Mouse (Mus musculus): ENCODE measurements around the gene Ankrd34a. TPM values are rescaled to one million over a fixed set of nuclear protein-coding genes. Genes with fewer than 3 reads are reported as not detected.

Ankrd34a gene
- polyA plus RNA-seq, 1 experiment from 2014 or later, result 2.3 TPM

GRCm38 (mm10) chr3:96632058-96632457 is 35.6 kb downstream of the Ankrd34a start:
- peaks cover 28% of the 10 kb centered on the region for H3K36me3 ChIP-seq (ENCODE audit: control insufficient read depth, insufficient read depth, low read length)
- H3K9ac ChIP-seq (ENCODE audit: low read length), result no peak overlapping the region
- no peak overlapping the region for H3K4me2 ChIP-seq (ENCODE audit: low read length)
- ATAC-seq (replicated peaks; ENCODE audit: low FRiP score, low TSS enrichment, low read depth) (no peak), DNase-seq (ENCODE audit: low spot score) (no peak)
- no peaks in the 10 kb centered on the region for H3K9me3 ChIP-seq (ENCODE audit: control insufficient read depth, low read length)
- H3K27me3 ChIP-seq (replicated peaks; ENCODE audit: control insufficient read depth, insufficient read depth, low read length), result no peaks in the 10 kb centered on the region
- no peak overlapping the region for H3K27ac ChIP-seq (ENCODE audit: low read depth)
- H3K4me3 ChIP-seq (ENCODE audit: low read depth, low read length), result no peak overlapping the region
- H3K4me1 ChIP-seq (replicated peaks; ENCODE audit: control insufficient read depth, insufficient read depth, low read length), result peaks cover 13% of the 10 kb centered on the region

- WGBS, result 62% methylated on average over 1 of the region's 1 CpGs
- Histone ChIP-seq H3K4me2 (ENCODE audit: low read length) (no peak overlapping the region), H3K4me1 (replicated peaks; ENCODE audit: control insufficient read depth, insufficient read depth, low read length) (peaks cover 11% of the 10 kb centered on the region), H3K27ac (ENCODE audit: low read depth) (no peak overlapping the region), H3K9ac (ENCODE audit: low read length) (no peak overlapping the region), H3K27me3 (replicated peaks; ENCODE audit: control insufficient read depth, insufficient read depth, low read length) (no peaks in the 10 kb centered on the region), H3K4me3 (ENCODE audit: low read depth, low read length) (no peak overlapping the region), H3K36me3 (ENCODE audit: control insufficient read depth, insufficient read depth, low read length) (peaks cover 38% of the 10 kb centered on the region), H3K9me3 (ENCODE audit: control insufficient read depth, low read length) (no peaks in the 10 kb centered on the region)
- no peak for DNase-seq (ENCODE audit: low spot score)
- no peak for ATAC-seq (replicated peaks; ENCODE audit: low FRiP score, low TSS enrichment, low read depth)
Measured at GRCm38 (mm10) chr3:96634015-96634414, 37.6 kb downstream of the Ankrd34a start.

- H3K4me2 ChIP-seq (ENCODE audit: low read length), result peak within 1 kb of the TSS; percentile 70
- WGBS, result 2% methylated on average over 60 of the region's 60 CpGs
- peak within 1 kb of the TSS; percentile 73 for H3K27ac ChIP-seq (ENCODE audit: low read depth)
- DNase-seq (ENCODE audit: low spot score) (peak; percentile 92), ATAC-seq (replicated peaks; ENCODE audit: low FRiP score, low TSS enrichment, low read depth) (peak; percentile 84)
- H3K4me3 ChIP-seq (ENCODE audit: low read depth, low read length), result peak within 1 kb of the TSS; percentile 96
- peaks cover 10% of the 10 kb centered on the region for H3K4me1 ChIP-seq (replicated peaks; ENCODE audit: control insufficient read depth, insufficient read depth, low read length)
- peaks cover 50% of the 10 kb centered on the region for H3K36me3 ChIP-seq (ENCODE audit: control insufficient read depth, insufficient read depth, low read length)
- H3K9ac ChIP-seq (ENCODE audit: low read length), result peak within 1 kb of the TSS; percentile 90
- no peaks in the 10 kb centered on the region for H3K27me3 ChIP-seq (replicated peaks; ENCODE audit: control insufficient read depth, insufficient read depth, low read length)
- H3K9me3 ChIP-seq (ENCODE audit: control insufficient read depth, low read length), result no peaks in the 10 kb centered on the region
Measured at GRCm38 (mm10) chr3:96634928-96635879, 38.8 kb downstream of the Ankrd34a start, which contains the start of the genes Pex11b and Gm42957. Gene Pex11b (plus strand): TSS chr3:96635376. Gene Gm42957 (plus strand): TSS chr3:96635474.

GRCm38 (mm10) chr3:96635906-96636305 is 39.5 kb downstream of the Ankrd34a start:
- H3K36me3 ChIP-seq (ENCODE audit: control insufficient read depth, insufficient read depth, low read length), result peaks cover 53% of the 10 kb centered on the region
- DNase-seq (ENCODE audit: low spot score) (peak; percentile 57), ATAC-seq (replicated peaks; ENCODE audit: low FRiP score, low TSS enrichment, low read depth) (no peak; the same call in 1 of the 2 replicates)
- H3K9me3 ChIP-seq (ENCODE audit: control insufficient read depth, low read length), result no peaks in the 10 kb centered on the region
- H3K9ac ChIP-seq (ENCODE audit: low read length), result peak overlapping the region; percentile 90
- H3K27me3 ChIP-seq (replicated peaks; ENCODE audit: control insufficient read depth, insufficient read depth, low read length), result no peaks in the 10 kb centered on the region
- WGBS, result 8% methylated on average over 15 of the region's 15 CpGs
- H3K4me2 ChIP-seq (ENCODE audit: low read length), result peak overlapping the region; percentile 70
- peak overlapping the region; percentile 96 for H3K4me3 ChIP-seq (ENCODE audit: low read depth, low read length)
- H3K27ac ChIP-seq (ENCODE audit: low read depth), result peak overlapping the region; percentile 73
- peaks cover 6% of the 10 kb centered on the region for H3K4me1 ChIP-seq (replicated peaks; ENCODE audit: control insufficient read depth, insufficient read depth, low read length)

GRCm38 (mm10) chr3:96636448-96636847 is 40.0 kb downstream of the Ankrd34a start:
- DNase-seq (ENCODE audit: low spot score) (no peak), ATAC-seq (replicated peaks; ENCODE audit: low FRiP score, low TSS enrichment, low read depth) (no peak)
- no peaks in the 10 kb centered on the region for H3K27me3 ChIP-seq (replicated peaks; ENCODE audit: control insufficient read depth, insufficient read depth, low read length)
- peaks cover 52% of the 10 kb centered on the region for H3K36me3 ChIP-seq (ENCODE audit: control insufficient read depth, insufficient read depth, low read length)
- WGBS, result 70% methylated on average over 11 of the region's 11 CpGs
- peak overlapping the region; percentile 70 for H3K4me2 ChIP-seq (ENCODE audit: low read length)
- H3K4me3 ChIP-seq (ENCODE audit: low read depth, low read length), result peak overlapping the region; percentile 96
- H3K27ac ChIP-seq (ENCODE audit: low read depth), result no peak overlapping the region
- H3K4me1 ChIP-seq (replicated peaks; ENCODE audit: control insufficient read depth, insufficient read depth, low read length), result peaks cover 3% of the 10 kb centered on the region; the same call in 1 of the 2 replicates
- H3K9me3 ChIP-seq (ENCODE audit: control insufficient read depth, low read length), result no peaks in the 10 kb centered on the region
- H3K9ac ChIP-seq (ENCODE audit: low read length), result peak overlapping the region; percentile 90

- Histone ChIP-seq H3K27me3 (replicated peaks; ENCODE audit: control insufficient read depth, insufficient read depth, low read length) (no peaks in the 10 kb centered on the region), H3K36me3 (ENCODE audit: control insufficient read depth, insufficient read depth, low read length) (peaks cover 52% of the 10 kb centered on the region)
- peak; percentile 66 for DNase-seq (ENCODE audit: low spot score)
Measured at GRCm38 (mm10) chr3:96639219-96639618, 42.8 kb downstream of the Ankrd34a start.

GRCm38 (mm10) chr3:96645018-96645649 is 48.7 kb downstream of the Ankrd34a start, which contains the start of gene Itga10:
Gene Itga10 (plus strand): TSS chr3:96645584.
- Histone ChIP-seq H3K9me3 (ENCODE audit: control insufficient read depth, low read length) (no peaks in the 10 kb centered on the region), H3K4me2 (ENCODE audit: low read length) (no peak within 1 kb of the TSS), H3K9ac (ENCODE audit: low read length) (no peak within 1 kb of the TSS), H3K4me3 (ENCODE audit: low read depth, low read length) (no peak within 1 kb of the TSS), H3K36me3 (ENCODE audit: control insufficient read depth, insufficient read depth, low read length) (peaks cover 36% of the 10 kb centered on the region), H3K27ac (ENCODE audit: low read depth) (no peak within 1 kb of the TSS), H3K4me1 (replicated peaks; ENCODE audit: control insufficient read depth, insufficient read depth, low read length) (no peaks in the 10 kb centered on the region), H3K27me3 (replicated peaks; ENCODE audit: control insufficient read depth, insufficient read depth, low read length) (no peaks in the 10 kb centered on the region)
- DNase-seq (ENCODE audit: low spot score) (peak; percentile 57), ATAC-seq (replicated peaks; ENCODE audit: low FRiP score, low TSS enrichment, low read depth) (0 out of 2 replicates have a peak, but pooled peaks have one; percentile 32)
- 68% methylated on average over 7 of the region's 7 CpGs for WGBS

More at GRCm38 (mm10) chr3:96639219-96639618, 42.8 kb downstream of the Ankrd34a start:
- no peaks in the 10 kb centered on the region for H3K9me3 ChIP-seq (ENCODE audit: control insufficient read depth, low read length)
- peaks cover 3% of the 10 kb centered on the region; the same call in 1 of the 2 replicates for H3K4me1 ChIP-seq (replicated peaks; ENCODE audit: control insufficient read depth, insufficient read depth, low read length)
- no peak overlapping the region for H3K9ac ChIP-seq (ENCODE audit: low read length)
- no peak for ATAC-seq (replicated peaks; ENCODE audit: low FRiP score, low TSS enrichment, low read depth)
- no peak overlapping the region for H3K27ac ChIP-seq (ENCODE audit: low read depth)
- H3K4me2 ChIP-seq (ENCODE audit: low read length), result no peak overlapping the region
- no peak overlapping the region for H3K4me3 ChIP-seq (ENCODE audit: low read depth, low read length)
- WGBS, result 83% methylated on average over 1 of the region's 1 CpGs

GRCm38 (mm10) chr3:96647365-96647764 is 50.9 kb downstream of the Ankrd34a start:
- Histone ChIP-seq H3K27ac (ENCODE audit: low read depth) (no peak overlapping the region), H3K4me2 (ENCODE audit: low read length) (no peak overlapping the region), H3K9me3 (ENCODE audit: control insufficient read depth, low read length) (no peaks in the 10 kb centered on the region), H3K4me1 (replicated peaks; ENCODE audit: control insufficient read depth, insufficient read depth, low read length) (no peaks in the 10 kb centered on the region), H3K9ac (ENCODE audit: low read length) (no peak overlapping the region), H3K27me3 (replicated peaks; ENCODE audit: control insufficient read depth, insufficient read depth, low read length) (no peaks in the 10 kb centered on the region), H3K36me3 (ENCODE audit: control insufficient read depth, insufficient read depth, low read length) (peaks cover 19% of the 10 kb centered on the region), H3K4me3 (ENCODE audit: low read depth, low read length) (no peak overlapping the region)
- DNase-seq (ENCODE audit: low spot score), result no peak
- WGBS, result 80% methylated on average over 3 of the region's 3 CpGs
- ATAC-seq (replicated peaks; ENCODE audit: low FRiP score, low TSS enrichment, low read depth), result no peak
